Comparison of ENCODE assay signal across 38 mouse cellular contexts in the genomic region with DNA sequence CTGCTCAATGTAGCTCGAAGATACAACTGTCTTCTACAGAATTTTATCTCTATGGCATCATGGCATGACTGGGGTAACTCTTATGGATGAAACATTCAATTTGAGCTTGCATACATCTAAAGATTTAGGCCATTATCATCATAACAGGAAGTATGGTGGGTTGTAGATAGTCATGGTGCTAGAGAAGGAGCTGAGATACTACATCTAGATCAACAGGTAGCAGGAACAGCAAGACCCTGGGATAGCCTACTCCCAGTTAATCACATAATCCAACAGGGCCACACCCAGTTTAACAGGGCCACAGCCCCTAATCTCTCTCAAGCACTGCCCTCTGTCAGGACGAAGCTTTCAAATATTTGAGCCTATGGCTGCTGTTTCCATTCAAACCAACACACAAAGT. TPM values are rescaled to one million over a fixed set of nuclear protein-coding genes. Genes with fewer than 3 reads are reported as not detected.
"Had no signal": no experiment of that assay in that cellular context is flagged by ENCODE, and none has a peak within 500 bp of the region (broad histone marks: within the 10 kb centered on the region; RNA-seq: fewer than 3 reads in every experiment).

No protein-coding gene starts in this region.

- H3K27me3 ChIP-seq: embryonic facial prominence, embryonic 12.5 days; embryonic facial prominence, embryonic 13.5 days; embryonic facial prominence, embryonic 15.5 days; forebrain, embryonic 12.5 days; forebrain, embryonic 13.5 days; forebrain, embryonic 15.5 days had no signal

- H3K27ac ChIP-seq: embryonic facial prominence, embryonic 10.5 days; embryonic facial prominence, embryonic 12.5 days; embryonic facial prominence, embryonic 13.5 days; embryonic facial prominence, embryonic 15.5 days; forebrain, embryonic 10.5 days; forebrain, embryonic 12.5 days; forebrain, embryonic 13.5 days; forebrain, embryonic 15.5 days; gastrocnemius, adult 2 months; heart, adult 2 months; heart, embryonic 10.5 days had no signal

- H3K36me3 ChIP-seq: embryonic facial prominence, embryonic 10.5 days; embryonic facial prominence, embryonic 12.5 days; embryonic facial prominence, embryonic 13.5 days; embryonic facial prominence, embryonic 15.5 days; forebrain, embryonic 10.5 days; forebrain, embryonic 12.5 days; forebrain, embryonic 15.5 days; heart, embryonic 10.5 days had no signal

- H3K4me3 ChIP-seq: embryonic facial prominence, embryonic 10.5 days; embryonic facial prominence, embryonic 12.5 days; embryonic facial prominence, embryonic 13.5 days; embryonic facial prominence, embryonic 15.5 days; erythroblast, embryonic 14.5 days; forebrain, embryonic 10.5 days; forebrain, embryonic 12.5 days; forebrain, embryonic 13.5 days; forebrain, embryonic 15.5 days; gastrocnemius, adult 2 months; heart, adult 2 months; heart, embryonic 10.5 days had no signal

- ATAC-seq: forebrain, embryonic 13.5 days; forebrain, embryonic 14.5 days; forebrain, embryonic 15.5 days; forebrain, postnatal 0 days had no signal

- DNase-seq: cerebellum, adult 9-10 months; cerebellum, adult 9-11 months; cerebellum, postnatal 10 days; cerebellum, postnatal 14 days; cerebellum, postnatal 25 days; cerebellum, postnatal 36 days; embryo, embryonic 11 days; forebrain, postnatal 0 days; gastrocnemius, adult 2 months; gastrocnemius, postnatal 10 days; gastrocnemius, postnatal 14 days; gastrocnemius, postnatal 25 days; gastrocnemius, postnatal 36 days; heart, adult 18-20 months; heart, adult 2 months had no signal

- H3K4me2 ChIP-seq: embryonic facial prominence, embryonic 12.5 days; embryonic facial prominence, embryonic 13.5 days; embryonic facial prominence, embryonic 15.5 days; forebrain, embryonic 12.5 days; forebrain, embryonic 13.5 days; forebrain, embryonic 15.5 days; heart, embryonic 11.5 days had no signal

- H3K4me1 ChIP-seq: embryonic facial prominence, embryonic 10.5 days; embryonic facial prominence, embryonic 12.5 days; embryonic facial prominence, embryonic 13.5 days; embryonic facial prominence, embryonic 15.5 days; forebrain, embryonic 10.5 days; forebrain, embryonic 12.5 days; forebrain, embryonic 13.5 days; forebrain, embryonic 15.5 days; heart, embryonic 10.5 days had no signal

- H3K9ac ChIP-seq: embryonic facial prominence, embryonic 12.5 days; embryonic facial prominence, embryonic 13.5 days; embryonic facial prominence, embryonic 15.5 days; forebrain, embryonic 12.5 days; forebrain, embryonic 13.5 days; forebrain, embryonic 15.5 days; forebrain, postnatal 0 days had no signal

- H3K9me3 ChIP-seq: embryonic facial prominence, embryonic 10.5 days; embryonic facial prominence, embryonic 12.5 days; embryonic facial prominence, embryonic 13.5 days; embryonic facial prominence, embryonic 15.5 days; forebrain, embryonic 13.5 days; forebrain, embryonic 15.5 days had no signal

RNA-seq across cellular contexts. Expression of a gene that starts 9.0 kb away (rescaled TPM):
- total RNA-seq: common myeloid progenitor, adult 5-6 weeks; forebrain, postnatal 0 days; gastrocnemius, adult 18-20 months; gastrocnemius, adult 2 months; gastrocnemius, adult 8-10 months; gastrocnemius, postnatal 10 days; gastrocnemius, postnatal 14 days; gastrocnemius, postnatal 25 days; gastrocnemius, postnatal 36 days; gastrocnemius, postnatal 4 days; granulocyte monocyte progenitor cell, adult 5-6 weeks; heart, adult 18-20 months; heart, adult 2 months; heart, adult 8-10 months had no signal
- polyA plus RNA-seq: cortical plate, adult 2 months; embryonic facial prominence, embryonic 10.5 days; embryonic facial prominence, embryonic 11.5 days; embryonic facial prominence, embryonic 12.5 days; embryonic facial prominence, embryonic 13.5 days; embryonic facial prominence, embryonic 14.5 days; embryonic facial prominence, embryonic 15.5 days; erythroblast, embryonic 14.5 days; forebrain, embryonic 10.5 days; forebrain, embryonic 12.5 days; forebrain, embryonic 13.5 days; forebrain, embryonic 14.5 days; forebrain, embryonic 15.5 days; forebrain, postnatal 0 days; frontal cortex, adult 2 months; gonadal fat pad, adult 2 months; heart, adult 2 months; heart, embryonic 10.5 days; heart, embryonic 11.5 days had no signal

RNA-seq across cellular contexts. Expression of a gene that starts 25.5 kb away (rescaled TPM):
- total RNA-seq: common myeloid progenitor, adult 5-6 weeks; forebrain, postnatal 0 days; gastrocnemius, adult 18-20 months; gastrocnemius, adult 2 months; gastrocnemius, adult 8-10 months; gastrocnemius, postnatal 10 days; gastrocnemius, postnatal 14 days; gastrocnemius, postnatal 25 days; gastrocnemius, postnatal 36 days; gastrocnemius, postnatal 4 days; granulocyte monocyte progenitor cell, adult 5-6 weeks; heart, adult 18-20 months; heart, adult 2 months; heart, adult 8-10 months had no signal
- polyA plus RNA-seq: cortical plate, adult 2 months; embryonic facial prominence, embryonic 10.5 days; embryonic facial prominence, embryonic 11.5 days; embryonic facial prominence, embryonic 12.5 days; embryonic facial prominence, embryonic 13.5 days; embryonic facial prominence, embryonic 14.5 days; embryonic facial prominence, embryonic 15.5 days; erythroblast, embryonic 14.5 days; forebrain, embryonic 10.5 days; forebrain, embryonic 12.5 days; forebrain, embryonic 13.5 days; forebrain, embryonic 14.5 days; forebrain, embryonic 15.5 days; forebrain, postnatal 0 days; frontal cortex, adult 2 months; heart, adult 2 months; heart, embryonic 10.5 days; heart, embryonic 11.5 days had no signal

RNA-seq across cellular contexts. Expression of a gene that starts 39.8 kb away (rescaled TPM):
- total RNA-seq: common myeloid progenitor, adult 5-6 weeks; forebrain, postnatal 0 days; gastrocnemius, adult 2 months; gastrocnemius, postnatal 14 days; gastrocnemius, postnatal 25 days; gastrocnemius, postnatal 36 days; granulocyte monocyte progenitor cell, adult 5-6 weeks; heart, adult 2 months; heart, adult 8-10 months had no signal
- polyA plus RNA-seq: embryonic facial prominence, embryonic 10.5 days; embryonic facial prominence, embryonic 11.5 days; embryonic facial prominence, embryonic 12.5 days; embryonic facial prominence, embryonic 13.5 days; embryonic facial prominence, embryonic 14.5 days; embryonic facial prominence, embryonic 15.5 days; erythroblast, embryonic 14.5 days; forebrain, embryonic 10.5 days; forebrain, embryonic 12.5 days; forebrain, embryonic 13.5 days; forebrain, embryonic 15.5 days; heart, adult 2 months; heart, embryonic 10.5 days; heart, embryonic 11.5 days had no signal

RNA-seq across cellular contexts. Expression of a gene that starts 47.8 kb away (rescaled TPM):
- total RNA-seq: common myeloid progenitor, adult 5-6 weeks; forebrain, postnatal 0 days; gastrocnemius, adult 2 months; gastrocnemius, postnatal 14 days; gastrocnemius, postnatal 25 days; gastrocnemius, postnatal 36 days; granulocyte monocyte progenitor cell, adult 5-6 weeks; heart, adult 18-20 months; heart, adult 2 months had no signal
- polyA plus RNA-seq: cortical plate, adult 2 months; embryonic facial prominence, embryonic 10.5 days; embryonic facial prominence, embryonic 11.5 days; embryonic facial prominence, embryonic 12.5 days; embryonic facial prominence, embryonic 13.5 days; embryonic facial prominence, embryonic 14.5 days; embryonic facial prominence, embryonic 15.5 days; erythroblast, embryonic 14.5 days; forebrain, embryonic 10.5 days; forebrain, embryonic 12.5 days; forebrain, embryonic 13.5 days; forebrain, embryonic 14.5 days; forebrain, embryonic 15.5 days; forebrain, postnatal 0 days; frontal cortex, adult 2 months; heart, adult 2 months; heart, embryonic 10.5 days; heart, embryonic 11.5 days had no signal

RNA-seq across cellular contexts. Expression of a gene that starts 57.5 kb away (rescaled TPM):
- total RNA-seq: common myeloid progenitor, adult 5-6 weeks; forebrain, postnatal 0 days; gastrocnemius, adult 18-20 months; gastrocnemius, adult 2 months; gastrocnemius, adult 8-10 months; gastrocnemius, postnatal 10 days; gastrocnemius, postnatal 14 days; gastrocnemius, postnatal 25 days; gastrocnemius, postnatal 36 days; gastrocnemius, postnatal 4 days; granulocyte monocyte progenitor cell, adult 5-6 weeks; heart, adult 18-20 months; heart, adult 2 months; heart, adult 8-10 months had no signal
- polyA plus RNA-seq: embryonic facial prominence, embryonic 10.5 days; embryonic facial prominence, embryonic 11.5 days; embryonic facial prominence, embryonic 12.5 days; erythroblast, embryonic 14.5 days; forebrain, embryonic 10.5 days; forebrain, embryonic 12.5 days; forebrain, embryonic 13.5 days; forebrain, embryonic 14.5 days; forebrain, embryonic 15.5 days; forebrain, postnatal 0 days; heart, adult 2 months; heart, embryonic 10.5 days; heart, embryonic 11.5 days had no signal
